Mouse (Mus musculus) adrenal gland, postnatal 36 days (tissue): ENCODE measurements around the gene Hes2. TPM values are rescaled to one million over a fixed set of nuclear protein-coding genes. Genes with fewer than 3 reads are reported as not detected.
A peak's percentile ranks its signal among the peaks of the same experiment; 100 is the strongest.

ENCODE experiments used
- DNase-seq, 2 experiments: peaks; one replicate each; pipeline ENCODE4 v3.0.0; 2021; ENCODE audit warnings: mixed read lengths in 1 of 2
- total RNA-seq, 2 experiments: library from RNA; stranded (reverse); gene quantifications; 2 replicates each; pipeline ENCODE4 v1.2.3; 2021

Hes2 gene
- total RNA-seq, 2 experiments from 2014 or later = not detected

GRCm38 (mm10) chr4:152186205-152187082 is 27.8 kb downstream of the Hes2 start:
- DNase-seq = no peak

DNA sequence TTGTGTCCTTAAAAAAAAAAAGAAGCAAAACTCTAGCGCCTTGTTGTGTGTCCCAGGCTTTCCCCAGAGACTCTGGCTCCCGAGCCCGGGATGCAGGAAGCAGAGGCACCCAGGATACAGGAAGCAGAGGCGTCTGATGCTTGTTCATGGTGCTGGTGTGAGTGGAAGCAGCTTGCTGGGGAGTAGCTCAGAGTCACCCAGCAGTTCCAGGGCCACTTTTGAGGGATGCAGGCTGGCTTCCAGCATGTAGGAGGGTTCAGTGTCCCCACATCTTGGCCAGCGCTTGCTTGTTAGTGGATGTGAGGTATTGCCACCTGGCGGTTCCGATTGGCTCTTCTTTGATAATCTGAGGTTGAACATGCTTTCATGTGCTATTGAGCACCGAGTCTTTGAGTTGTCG is 28.5 kb downstream of the Hes2 start:
- no peak for DNase-seq

DNA sequence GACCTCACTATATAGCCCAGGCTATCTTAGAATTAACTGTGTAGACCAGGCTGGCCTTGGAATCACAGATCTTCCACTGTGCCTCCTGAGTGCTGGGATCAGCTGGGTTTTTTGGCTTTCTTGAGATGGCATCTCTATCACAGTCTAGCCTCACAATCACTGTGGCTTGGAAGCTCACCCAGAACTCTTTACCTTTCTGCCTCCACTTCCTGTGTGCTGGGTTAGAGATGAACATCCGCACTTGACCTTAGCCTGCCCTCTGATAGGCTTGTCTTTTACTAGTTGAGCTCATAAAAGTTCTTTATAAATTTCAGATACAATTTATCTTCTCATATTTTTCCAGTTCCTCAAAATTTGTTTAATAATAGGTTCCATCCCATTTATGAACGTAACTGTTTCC is 30.0 kb downstream of the Hes2 start:
- DNase-seq = no peak

DNA sequence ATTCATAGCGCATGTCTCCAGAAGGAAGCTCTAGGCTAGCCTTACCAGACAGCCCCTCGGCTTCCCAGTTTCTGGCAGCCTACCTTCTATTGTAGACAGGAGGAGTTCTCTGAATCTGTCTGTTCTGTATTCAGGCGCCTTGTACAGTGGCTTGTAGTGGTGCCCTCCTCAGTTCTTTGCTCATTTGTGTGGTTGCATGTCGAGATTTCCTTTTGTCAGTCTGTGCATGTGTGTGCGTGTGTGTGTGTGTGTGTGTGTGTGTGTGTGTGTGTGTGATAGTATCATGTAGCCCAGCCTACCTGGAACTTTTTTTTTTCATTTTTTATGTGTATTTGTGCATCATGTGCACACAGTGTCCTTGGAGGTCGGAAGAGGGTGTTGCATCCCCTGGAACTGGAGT is 30.4 kb downstream of the Hes2 start:
- no peak for DNase-seq

DNA sequence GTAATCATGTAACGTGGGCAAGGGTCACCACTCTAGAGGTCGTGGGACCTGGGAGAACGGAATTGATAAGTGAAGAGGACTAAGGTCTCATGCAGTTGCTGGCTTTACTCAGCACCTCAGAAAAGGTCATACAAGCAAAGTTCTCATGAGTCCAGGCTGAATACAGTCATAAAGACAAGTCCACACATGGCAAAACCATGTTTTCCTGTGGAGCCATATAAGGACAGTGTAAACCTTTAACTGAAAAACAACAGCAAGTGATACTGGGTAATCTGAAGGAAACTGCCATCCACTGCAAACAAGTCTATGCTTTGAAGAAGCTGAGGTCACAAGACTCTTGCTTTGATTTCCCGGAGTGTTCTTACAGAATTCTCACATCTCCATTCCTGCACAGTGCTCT is 31.0 kb downstream of the Hes2 start:
- no peak for DNase-seq

GRCm38 (mm10) chr4:152190096-152190653 is 31.5 kb downstream of the Hes2 start:
- no peak for DNase-seq

DNA sequence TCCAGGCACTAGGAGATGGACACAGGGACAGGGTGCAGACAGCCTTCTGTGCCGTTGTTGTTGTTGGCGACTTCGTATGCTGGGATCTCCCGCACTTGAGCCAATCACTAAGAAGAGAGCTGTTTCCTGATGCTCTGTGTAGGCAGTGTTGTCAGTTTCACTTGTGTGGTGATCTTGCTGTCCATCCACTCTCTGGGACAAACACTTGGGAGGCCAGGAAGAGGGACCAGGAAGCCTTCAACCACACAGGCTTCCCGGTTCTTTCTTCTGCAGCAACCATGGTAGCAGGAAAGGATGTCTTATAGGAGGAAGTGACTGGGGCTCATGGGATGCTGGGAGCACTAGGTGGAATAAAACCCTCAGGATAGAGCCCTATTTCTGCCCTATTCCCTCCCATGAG is 32.0 kb downstream of the Hes2 start:
- DNase-seq = no peak

GRCm38 (mm10) chr4:152192569-152192968 is 33.9 kb downstream of the Hes2 start:
- DNase-seq = no peak

- no peak for DNase-seq
Observed at GRCm38 (mm10) chr4:152194476-152195175, 36.0 kb downstream of the Hes2 start.

GRCm38 (mm10) chr4:152196276-152196675 is 37.6 kb downstream of the Hes2 start:
- no peak for DNase-seq

DNA sequence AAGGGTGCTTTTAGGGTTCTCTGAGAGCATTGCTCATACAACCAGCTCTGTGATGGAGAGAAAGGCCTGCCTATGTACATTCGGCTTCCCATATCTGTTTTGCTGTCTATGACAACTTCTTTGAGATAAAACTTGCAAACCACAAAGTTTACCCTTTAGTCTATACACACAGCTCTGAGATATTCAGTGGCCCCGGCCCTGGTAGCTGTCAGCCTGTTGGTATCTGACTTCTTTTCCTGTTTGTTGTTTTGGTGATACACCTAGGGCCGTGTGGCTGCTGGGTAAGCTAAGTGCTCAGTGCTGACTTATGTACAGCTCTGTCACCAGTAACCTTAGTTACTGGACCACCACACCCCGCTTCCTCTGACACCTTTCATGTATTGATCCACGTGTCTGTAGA is 38.9 kb downstream of the Hes2 start:
- DNase-seq = no peak

DNA sequence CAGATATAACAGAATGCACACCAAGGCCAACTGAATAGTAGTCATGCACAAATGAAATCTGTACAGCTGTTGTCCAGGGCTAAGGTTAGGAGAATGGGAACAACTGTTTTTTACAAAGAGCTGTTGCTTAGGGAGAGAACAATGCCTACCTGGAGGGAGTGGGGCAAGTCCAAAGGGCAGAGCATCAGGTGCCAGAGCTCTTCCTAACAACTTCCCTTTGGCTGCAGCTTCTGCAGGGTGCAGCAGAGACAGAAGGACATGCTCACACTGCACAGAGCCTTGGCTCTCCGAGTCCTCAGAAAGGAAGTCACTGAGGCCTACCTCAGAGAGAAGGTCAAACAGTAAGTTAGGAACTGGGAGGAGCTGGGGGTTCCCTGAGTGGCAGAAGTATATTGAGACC is 41.0 kb downstream of the Hes2 start:
- DNase-seq = no peak

- DNase-seq = no peak
Observed at GRCm38 (mm10) chr4:152201492-152201891, 42.8 kb downstream of the Hes2 start.

DNA sequence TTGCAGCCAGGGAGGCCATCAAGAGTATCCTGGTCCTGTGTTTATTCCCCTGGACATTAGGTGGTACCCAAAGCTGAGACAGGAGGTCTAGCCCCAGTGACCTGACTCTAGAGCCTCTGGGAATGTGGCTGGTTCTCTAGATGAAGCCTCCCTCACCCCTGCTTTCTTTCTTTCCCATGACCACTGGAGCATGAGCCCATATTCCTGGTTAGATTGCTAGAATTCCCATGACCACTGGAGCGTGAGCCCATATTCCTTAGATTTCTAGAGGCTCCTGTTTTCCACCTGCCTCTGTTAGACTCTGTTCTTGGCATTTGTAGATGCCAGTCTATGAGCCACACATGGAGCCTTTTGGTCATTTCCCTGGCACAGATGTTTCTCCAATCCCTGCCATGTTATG is 43.8 kb downstream of the Hes2 start:
- DNase-seq = no peak

- peak; percentile 31 to 48 for DNase-seq
Observed at GRCm38 (mm10) chr4:152202905-152203304, 44.2 kb downstream of the Hes2 start.

DNA sequence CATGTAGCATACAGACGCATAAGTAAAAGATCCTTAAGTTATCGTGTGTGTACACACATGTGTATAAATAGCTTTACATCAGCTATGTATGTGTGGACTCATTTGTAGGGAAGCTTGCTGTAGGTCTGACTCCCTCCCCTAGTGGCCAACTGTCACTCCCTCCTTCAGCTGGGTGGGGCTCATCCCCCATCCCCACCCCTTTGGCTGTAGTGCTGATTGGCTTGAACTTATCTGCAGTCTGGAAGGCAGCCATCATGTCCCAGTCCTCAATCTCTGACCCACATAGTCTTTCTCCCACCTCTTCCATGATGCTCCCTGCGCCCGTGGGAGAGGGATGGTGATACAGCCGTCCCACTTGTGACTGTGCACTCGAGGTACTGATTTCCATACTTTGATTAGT is 46.0 kb downstream of the Hes2 start:
- no peak for DNase-seq

GRCm38 (mm10) chr4:152206199-152206598 is 47.5 kb downstream of the Hes2 start:
- DNase-seq = no peak

DNA sequence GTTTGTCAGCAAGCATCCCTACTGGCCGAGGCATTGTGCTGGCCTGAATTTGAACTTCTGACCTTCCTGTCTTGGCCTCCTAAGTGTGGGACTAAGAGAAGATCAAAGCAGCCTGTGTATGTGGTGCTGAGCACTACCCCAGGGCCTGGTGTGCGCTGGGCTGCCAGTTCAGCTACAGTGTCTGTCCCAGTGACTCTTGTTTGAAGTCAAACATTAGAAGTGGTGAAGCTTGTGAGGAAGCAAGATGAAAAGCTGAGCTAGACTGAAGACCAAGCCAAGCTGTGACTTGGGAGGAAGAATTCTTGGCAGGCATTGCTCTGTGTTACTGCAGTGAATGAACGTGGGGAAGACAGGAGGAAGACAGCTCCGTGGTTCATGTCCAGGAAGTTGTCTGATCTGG is 51.0 kb downstream of the Hes2 start:
- DNase-seq = no peak

Other genes with a start within 250 kb of the Hes2 start
- gene Dnajc11, start 225.2 kb upstream of the Hes2 start, total RNA-seq = 10 to 100 TPM; 93.5 to 95.9 TPM
- gene Thap3, start 169.9 kb upstream of the Hes2 start, total RNA-seq = 10 to 100 TPM; 19.5 to 20.5 TPM
- gene Phf13, start 162.6 kb upstream of the Hes2 start, total RNA-seq = 10 to 100 TPM; 17.2 to 17.7 TPM
- gene Klhl21, start 150.1 kb upstream of the Hes2 start, total RNA-seq = 10 to 100 TPM; 21.7 to 29.7 TPM
- 1 to 10 TPM; 8.6 to 9.7 TPM for gene Zbtb48, start 131.2 kb upstream of the Hes2 start, total RNA-seq
- gene Tas1r1, start 120.3 kb upstream of the Hes2 start, total RNA-seq = not detected
- 10 to 100 TPM; 24.8 to 27.3 TPM for gene Nol9, start 119.5 kb upstream of the Hes2 start, total RNA-seq
- gene Plekhg5, start 86.4 kb upstream of the Hes2 start, total RNA-seq = 10 to 100 TPM; 10.0 to 13.5 TPM
- gene Tnfrsf25, start 42.9 kb upstream of the Hes2 start, total RNA-seq = 1 to 10 TPM; 1.7 to 3.0 TPM
- 1 to 10 TPM; 1.2 to 1.5 TPM for gene Espn, start 6.5 kb upstream of the Hes2 start, total RNA-seq
- gene Acot7, start 19.3 kb downstream of the Hes2 start, total RNA-seq = 10 to 100 TPM; 37.1 to 53.6 TPM
- gene Gpr153, start 115.4 kb downstream of the Hes2 start, total RNA-seq = 1 to 10 TPM; 4.7 to 7.2 TPM
- not detected for gene Hes3, start 132.8 kb downstream of the Hes2 start, total RNA-seq
- 10 to 100 TPM; 49.0 to 50.2 TPM for gene Icmt, start 138.4 kb downstream of the Hes2 start, total RNA-seq
- gene Rnf207, start 160.1 kb downstream of the Hes2 start, total RNA-seq = under 1 TPM; 0.46 to 0.96 TPM
- 100 to 1,000 TPM; 496 to 507 TPM for gene Rpl22, start 166.9 kb downstream of the Hes2 start, total RNA-seq
- 1 to 10 TPM; 5.0 to 5.4 TPM for gene Chd5, start 179.8 kb downstream of the Hes2 start, total RNA-seq